Mouse (Mus musculus) heart, postnatal 10 days (tissue): ENCODE measurements around the gene Lgr6. TPM values are rescaled to one million over a fixed set of nuclear protein-coding genes. Genes with fewer than 3 reads are reported as not detected.

Source experiments
- DNase-seq, 2 experiments: peaks; one replicate each; pipeline ENCODE4 v3.0.0; 2021
- intact Hi-C: fragments of 180-260 bp; cut with DNase I; formaldehyde crosslinking; loops from one replicate; pipeline ENCODE4 v1.15.1; 2025
- total RNA-seq, 2 experiments: library from RNA; stranded (reverse); gene quantifications; 2 replicates each; pipeline ENCODE4 v1.2.3; 2021

Lgr6 gene
- total RNA-seq, 2 experiments from 2014 or later: 12.3 to 17.4 TPM

DNA sequence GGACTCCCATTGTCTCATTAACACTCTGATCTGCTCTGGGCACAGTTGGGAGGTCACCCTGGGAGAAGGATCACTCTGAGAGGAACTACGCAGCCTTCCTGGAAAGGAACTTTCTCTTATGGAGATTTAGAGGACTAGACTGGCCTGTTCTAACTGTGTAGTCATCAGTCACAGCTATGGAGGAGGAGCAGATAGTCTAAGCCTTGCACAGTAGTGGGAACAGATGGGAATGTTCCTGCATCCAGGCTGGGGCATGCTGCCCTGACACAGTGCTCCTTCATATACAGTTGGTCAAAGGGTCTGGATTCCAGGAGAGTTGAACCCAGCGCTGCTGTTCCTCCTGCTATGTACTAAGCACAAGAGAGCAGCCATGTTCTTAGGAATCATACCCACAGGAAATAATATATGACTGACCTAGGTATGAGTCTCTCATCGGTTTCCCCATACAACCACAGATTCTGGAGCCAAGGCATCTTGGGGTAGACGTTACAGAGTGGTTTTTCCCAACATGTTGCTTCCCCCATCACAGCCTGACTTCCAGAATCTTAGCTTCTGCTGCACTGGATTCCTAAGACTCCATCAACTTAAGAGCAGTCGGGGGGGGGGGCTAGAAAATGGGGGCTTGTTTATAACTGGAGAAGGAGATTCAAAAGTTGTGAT lies 84.7 kb downstream of the Lgr6 start:
- DNase-seq: no peak
- intact Hi-C loops: loop anchor here (5.0 kb wide), 1 partner anchor 47 kb away; no protein-coding TSS in a partner anchor

DNA sequence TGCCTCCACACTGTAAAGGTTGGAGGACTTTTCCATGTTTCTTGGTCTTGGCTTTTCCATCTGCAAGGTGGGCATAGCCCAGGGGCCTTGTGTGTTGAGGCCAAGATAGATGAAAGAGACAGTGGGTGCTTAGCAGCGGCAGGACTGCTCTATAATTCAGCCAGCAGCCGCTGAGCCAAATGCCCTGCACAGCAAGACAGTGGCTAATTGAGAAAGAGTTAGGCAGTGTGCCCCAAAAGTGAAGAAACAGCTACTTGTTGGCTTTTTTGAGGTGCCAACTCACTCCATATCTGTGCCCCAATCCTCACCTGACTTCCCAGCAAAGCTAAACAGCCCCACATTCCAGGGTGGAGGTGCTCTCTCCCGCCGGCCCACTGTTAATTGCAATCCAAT lies 85.3 kb downstream of the Lgr6 start:
- DNase-seq: no peak
- intact Hi-C loops: loop anchor here (5.0 kb wide), 1 partner anchor 48 kb away; no protein-coding TSS in a partner anchor

DNA sequence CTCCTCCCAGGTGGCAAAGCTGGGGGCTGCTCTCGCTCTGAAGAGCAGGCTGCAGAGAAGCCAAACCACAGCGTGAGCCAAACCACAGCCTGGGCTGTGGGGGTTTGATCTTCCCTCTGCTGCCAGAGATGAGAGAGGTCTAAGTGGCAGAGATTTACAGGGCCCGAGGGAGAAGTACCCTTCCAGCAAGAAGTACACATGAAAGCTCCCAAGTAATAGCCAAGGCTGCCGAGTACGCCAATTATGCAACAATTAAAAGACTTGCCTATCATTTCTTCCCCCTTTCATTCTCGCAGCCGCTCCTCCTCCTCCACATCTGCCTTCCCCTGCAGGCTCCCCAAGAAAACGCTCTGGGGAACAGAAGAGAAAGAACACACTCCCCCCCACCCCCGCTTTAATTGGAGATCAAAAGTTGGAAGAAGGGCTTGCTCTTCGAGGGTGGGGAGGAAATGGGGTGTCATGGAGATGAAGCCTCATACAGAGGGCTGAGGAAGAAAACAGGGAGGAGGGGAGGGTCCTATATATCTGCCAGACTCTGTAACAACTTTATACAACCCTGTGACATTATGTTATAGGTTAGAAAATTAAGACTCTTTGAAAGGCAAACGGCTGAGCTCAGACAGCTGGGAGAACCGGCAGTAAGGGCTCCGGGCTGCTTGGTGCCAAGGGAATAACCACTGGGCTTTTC lies 85.8 kb downstream of the Lgr6 start:
- DNase-seq: no peak
- intact Hi-C loops: no loop called here

DNA sequence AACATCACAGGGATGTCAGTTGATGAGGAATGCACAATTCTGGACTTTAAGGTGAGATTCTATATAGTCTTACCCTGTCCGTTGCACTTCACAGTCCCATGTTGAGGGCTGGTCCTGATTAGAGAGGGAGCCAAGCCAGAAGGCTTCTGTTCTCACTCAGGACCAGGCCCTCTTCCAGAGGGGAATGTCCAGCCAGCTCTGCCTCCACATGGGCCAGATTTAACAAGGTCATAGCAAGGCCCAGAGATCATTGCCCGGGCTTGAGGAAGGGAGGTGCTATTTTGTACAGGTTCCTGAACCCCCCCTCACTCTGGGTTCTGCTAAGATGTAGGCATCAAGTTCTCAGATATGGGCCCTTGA lies 87.4 kb downstream of the Lgr6 start:
- intact Hi-C loops: no loop called here
- peak; percentile 68 to 75 for DNase-seq

DNA sequence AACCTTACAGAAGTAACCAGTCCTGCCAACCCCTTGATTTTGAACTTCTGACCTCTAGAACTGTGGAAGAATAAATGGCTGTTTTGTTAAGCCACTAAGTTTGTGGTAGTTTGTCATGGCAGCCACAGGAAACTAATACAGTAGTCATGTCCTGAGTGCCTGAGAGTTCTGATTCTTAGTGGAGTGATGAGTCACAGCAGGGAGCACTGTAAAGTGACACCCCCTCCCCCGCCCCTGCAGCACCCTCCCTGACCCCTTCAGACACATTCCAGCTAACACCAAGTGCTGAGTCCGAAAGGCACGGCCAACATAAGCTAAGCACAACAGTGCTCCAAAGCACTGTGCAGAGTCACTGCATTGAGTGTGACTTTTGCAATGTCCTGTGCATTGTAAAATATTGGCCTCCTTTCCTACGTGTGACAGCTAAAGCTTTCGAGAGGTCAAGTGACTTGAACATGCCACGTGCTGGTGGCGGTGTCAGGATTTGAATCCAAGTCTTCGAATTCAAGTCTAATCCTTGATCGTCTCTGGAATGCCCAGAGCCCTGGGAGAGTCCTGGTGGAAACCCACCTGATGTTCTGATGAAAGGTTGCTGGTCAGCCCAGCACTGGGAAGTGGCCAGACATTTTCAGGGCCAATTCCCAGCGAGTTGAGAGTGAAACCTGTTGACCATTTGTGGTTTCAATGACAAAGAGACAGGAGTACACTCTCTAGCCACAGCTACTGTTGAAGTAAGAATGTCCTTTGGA lies 88.0 kb downstream of the Lgr6 start:
- intact Hi-C loops: no loop called here
- no peak for DNase-seq

DNA sequence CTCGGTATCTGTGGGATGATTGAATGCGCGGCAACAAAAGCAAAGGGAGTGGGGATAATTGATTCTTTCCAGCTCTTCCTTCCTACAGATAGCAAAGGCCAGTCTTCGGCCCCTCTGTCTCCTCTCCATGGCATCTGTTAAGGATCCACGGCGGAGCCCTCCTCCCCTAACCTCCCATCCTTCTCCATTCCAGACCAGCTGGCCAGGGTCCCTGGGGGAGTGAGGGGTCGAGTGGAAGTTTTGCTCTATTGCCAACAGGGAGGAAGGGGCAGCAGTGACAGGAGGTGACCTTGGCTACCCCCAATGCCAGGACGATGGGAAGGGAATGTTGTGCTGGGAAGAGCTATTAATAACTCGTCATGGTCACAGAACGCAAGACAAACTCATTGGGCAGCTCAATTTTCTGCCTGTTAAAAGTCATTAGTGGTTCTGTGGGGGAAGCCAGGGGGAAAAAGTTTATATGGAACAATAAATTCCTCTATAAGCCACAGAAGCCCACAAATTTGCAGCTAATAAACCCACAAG lies 90.1 kb downstream of the Lgr6 start:
- intact Hi-C loops: no loop called here
- no peak for DNase-seq

DNA sequence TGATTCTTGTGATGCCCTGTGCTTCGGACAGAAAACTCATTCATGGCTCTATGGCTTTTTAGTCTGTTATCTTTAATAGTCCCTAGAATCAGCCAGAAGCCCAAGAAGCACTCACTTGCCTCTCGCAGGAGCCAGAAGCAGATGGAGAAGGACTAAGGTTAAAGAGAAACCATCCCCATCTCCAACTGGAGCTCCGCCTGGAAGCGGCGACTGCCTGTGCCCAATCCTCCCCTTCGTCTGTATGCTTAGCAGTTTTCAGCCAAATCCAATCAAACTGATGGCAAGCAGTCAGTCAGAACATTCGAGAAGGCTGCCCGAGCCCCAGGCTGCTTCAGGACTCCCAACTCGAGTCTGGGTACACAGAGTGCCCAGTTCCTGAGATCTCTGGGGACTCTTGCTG lies 92.6 kb downstream of the Lgr6 start:
- intact Hi-C loops: no loop called here
- DNase-seq: no peak

DNA sequence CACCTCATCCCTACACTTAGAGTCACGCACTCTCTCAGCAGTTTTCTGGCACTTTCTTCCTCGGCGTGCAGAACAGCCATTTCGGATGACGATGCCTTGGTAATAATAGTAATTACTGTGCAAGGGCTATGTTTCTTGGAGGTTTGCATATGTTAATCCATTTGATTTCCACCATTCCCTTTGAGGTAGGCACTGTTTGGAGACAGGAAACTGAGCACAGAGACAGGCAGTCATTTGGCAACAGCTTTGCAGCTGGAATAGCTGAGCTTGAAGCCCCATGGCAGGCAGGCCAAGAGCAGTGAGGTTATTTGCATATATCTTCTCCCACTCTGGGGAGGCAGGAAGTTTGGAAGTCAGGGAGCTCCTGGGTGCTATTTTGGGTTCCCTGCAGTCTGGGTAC lies 93.2 kb downstream of the Lgr6 start:
- intact Hi-C loops: no loop called here
- DNase-seq: no peak

DNA sequence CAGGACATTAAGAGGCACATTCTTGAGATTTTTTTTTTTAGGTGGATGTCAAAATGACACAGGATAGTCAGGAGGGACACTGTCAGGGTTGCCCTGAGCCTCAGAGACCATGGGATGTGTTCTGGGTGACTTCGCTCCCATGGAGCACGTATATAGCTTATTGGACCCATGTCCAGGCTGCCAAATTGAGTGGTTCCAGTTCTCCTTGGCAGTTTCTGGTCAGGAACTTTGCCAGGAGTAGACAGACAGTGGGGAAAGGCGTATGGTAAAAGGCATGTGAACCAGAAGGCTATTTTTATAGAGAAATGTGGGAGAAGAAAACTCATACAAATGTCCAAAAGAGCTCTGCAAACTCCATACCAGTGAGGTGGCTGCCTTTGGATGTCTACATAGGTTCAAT lies 95.2 kb downstream of the Lgr6 start:
- intact Hi-C loops: no loop called here
- no peak for DNase-seq

DNA sequence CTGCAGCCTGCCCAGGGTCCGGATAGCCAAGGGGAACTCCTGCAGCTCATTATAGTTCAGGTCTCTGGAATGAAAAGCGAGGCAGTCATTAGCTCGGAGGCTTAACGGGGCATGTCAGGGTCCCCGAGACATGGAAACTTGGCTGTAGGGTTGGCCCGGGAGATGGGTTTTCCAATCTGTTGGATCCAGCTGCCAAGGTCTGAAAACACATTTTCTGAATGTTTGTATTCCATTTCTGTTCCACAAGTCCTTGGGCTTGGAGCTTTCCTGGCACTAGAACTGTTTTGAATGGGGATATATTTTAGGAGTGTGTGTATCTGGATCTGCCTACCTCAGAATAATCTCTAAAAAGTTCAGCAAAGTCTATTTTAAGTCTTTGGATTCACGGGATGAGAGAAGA lies 99.4 kb downstream of the Lgr6 start:
- peak; percentile 51 for DNase-seq
- intact Hi-C loops: no loop called here

DNA sequence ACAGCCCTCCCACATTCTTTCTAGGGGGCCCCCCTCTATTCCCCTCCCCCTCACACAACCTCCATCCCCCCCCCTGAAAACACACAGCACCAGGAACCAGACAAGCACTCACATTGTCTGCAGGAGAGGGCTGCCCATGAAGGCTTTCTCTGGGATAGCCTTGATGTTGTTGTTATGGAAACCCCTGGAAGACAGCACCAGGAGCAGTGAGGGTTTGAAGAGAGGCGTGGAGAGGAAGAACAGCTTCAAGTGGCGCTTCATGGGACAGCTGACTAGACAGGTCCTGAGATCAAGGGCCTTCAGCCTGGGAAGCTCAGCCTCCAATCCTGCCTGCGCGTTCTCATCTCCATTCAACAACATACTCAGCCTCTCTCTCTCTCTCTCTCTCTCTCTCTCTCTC lies 101.7 kb downstream of the Lgr6 start:
- DNase-seq: no peak
- intact Hi-C loops: no loop called here

DNA sequence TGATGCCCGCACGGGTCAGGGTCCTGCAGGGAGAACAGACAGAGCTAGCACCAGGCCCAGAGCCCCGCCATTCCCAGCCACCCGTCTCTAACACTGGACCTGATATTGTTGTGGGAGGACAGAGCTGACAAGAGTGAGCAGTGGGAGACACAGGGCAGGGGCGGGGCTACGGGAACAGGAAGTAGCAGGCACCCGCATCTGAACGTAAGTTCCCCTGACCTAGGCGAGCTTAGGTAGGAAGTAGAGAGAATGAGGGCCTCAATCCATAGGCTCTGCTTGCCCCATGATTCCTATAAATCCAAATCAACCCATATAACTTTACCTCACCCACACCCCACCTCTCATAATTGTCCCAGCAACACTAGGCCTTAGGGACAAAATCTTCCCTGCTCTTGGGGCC lies 104.5 kb downstream of the Lgr6 start:
- intact Hi-C loops: no loop called here
- DNase-seq: no peak

DNA sequence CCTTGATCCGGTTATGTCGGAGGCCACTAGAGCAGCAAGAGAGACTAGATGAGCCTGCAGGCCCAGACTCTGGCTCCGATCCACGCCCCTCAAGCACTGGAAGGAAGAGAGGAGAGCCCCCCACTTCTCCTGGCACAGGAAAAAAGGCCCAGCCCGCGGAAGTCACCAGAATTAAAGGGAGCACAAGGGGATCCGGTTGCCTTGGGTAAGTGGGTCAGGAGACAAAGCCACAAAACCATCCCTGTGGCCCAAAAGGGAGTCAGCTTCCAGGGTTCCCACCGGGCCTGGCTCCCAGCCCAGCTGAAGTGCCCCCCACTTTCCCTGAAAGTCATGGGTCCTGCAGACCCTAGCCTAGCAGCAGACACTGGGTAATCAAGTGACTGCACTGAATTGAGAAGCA lies 106.8 kb downstream of the Lgr6 start:
- DNase-seq: no peak
- intact Hi-C loops: no loop called here

DNA sequence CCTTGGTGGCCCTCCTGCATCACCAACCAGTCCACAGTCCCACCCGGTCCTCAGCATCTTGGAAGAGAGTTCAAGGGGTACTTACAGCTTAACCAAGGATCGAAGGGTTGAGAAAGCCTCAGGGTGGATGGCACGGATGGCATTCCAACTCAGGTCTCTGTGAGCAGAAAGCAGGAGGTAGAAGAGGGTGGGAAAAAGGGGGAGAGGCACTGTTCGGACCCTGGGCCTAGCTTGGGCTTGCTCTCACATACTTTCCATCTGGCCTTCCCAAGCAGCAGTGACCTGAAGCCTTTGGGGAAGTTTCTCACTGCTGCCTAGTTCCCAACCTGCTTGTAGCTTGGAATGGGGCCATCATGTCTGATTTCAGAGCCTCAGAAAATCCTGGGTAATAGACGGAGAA lies 107.5 kb downstream of the Lgr6 start:
- intact Hi-C loops: no loop called here
- no peak for DNase-seq

DNA sequence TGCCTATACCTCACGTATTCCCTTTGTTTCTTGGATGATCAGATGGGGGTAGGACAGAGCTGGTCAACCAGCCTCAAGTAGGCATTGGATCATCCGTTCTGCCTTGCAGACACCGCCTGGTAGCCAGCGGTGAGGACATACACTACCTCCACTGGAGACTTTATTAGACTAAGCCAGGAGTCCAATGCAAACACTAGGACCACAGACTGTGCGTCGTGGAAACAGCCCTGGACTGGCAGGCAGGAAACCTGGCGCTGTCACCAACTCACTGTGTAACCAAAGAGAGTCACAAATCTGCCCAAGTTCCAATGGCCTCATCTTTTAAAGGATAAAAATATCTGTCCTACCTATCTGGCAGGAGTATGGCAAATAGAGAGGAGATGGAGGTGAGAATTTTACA lies 108.6 kb downstream of the Lgr6 start:
- intact Hi-C loops: no loop called here

DNA sequence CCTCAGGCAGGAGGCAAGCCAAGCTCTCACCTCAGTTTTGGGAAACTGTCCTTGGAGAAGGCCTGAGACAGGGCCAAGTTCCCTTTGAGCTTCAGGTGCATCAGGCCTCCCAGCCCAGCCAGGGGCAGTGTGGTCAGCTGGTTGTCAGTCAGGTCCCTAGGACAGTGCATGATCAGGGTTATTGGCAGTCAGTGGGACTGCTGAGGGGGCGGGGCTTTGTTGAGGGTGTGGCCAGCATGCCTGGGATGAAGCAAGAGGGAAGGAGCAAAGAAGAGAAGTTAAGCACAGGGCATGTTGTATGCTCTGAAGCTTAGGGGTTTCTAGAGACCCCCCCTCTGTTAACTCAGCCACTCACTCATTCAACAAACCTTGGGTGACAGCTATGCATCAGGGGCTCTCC lies 109.1 kb downstream of the Lgr6 start:
- DNase-seq: no peak
- intact Hi-C loops: no loop called here

More for the DNA sequence above, 108.6 kb downstream of the Lgr6 start:
- no peak for DNase-seq

DNA sequence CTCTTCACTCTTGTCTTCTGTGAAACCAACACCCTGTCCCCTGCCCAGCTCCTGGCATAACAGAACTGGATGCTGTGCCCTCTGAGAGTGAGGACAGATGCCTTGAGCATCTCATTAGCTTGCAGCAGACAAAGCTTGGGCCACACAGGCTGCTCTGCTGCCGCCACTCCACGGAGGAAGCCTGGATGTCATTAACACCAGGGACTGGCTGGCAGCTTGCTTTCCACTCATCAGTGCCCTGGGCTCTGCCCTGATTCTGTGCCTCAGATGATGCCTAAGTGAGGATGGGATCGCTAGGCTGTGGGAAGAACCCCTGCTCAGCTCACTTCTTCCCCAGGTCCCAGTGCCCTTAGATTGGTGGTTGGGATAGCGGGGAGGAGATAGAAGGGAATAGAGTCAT lies 109.6 kb downstream of the Lgr6 start:
- intact Hi-C loops: no loop called here
- no peak for DNase-seq

DNA sequence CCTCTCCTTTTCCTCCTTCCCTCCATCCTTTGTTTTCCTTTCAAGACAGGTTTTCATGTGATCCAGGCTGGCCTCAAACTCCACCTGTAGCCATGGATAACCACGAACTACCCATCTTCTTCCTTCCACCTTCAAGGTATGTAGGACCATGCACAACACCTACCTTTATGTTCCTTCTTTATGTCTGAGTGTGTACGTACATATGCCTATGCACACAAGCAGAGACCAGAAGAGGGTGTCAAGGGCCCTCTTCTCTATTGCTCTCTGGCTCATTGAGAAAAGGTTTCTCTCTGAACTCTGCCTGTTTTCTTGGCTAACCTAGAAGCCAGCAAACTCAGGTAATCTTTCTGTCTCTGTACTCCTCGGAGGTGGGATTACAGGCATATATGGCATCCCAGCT lies 110.3 kb downstream of the Lgr6 start:
- intact Hi-C loops: no loop called here
- no peak for DNase-seq

DNA sequence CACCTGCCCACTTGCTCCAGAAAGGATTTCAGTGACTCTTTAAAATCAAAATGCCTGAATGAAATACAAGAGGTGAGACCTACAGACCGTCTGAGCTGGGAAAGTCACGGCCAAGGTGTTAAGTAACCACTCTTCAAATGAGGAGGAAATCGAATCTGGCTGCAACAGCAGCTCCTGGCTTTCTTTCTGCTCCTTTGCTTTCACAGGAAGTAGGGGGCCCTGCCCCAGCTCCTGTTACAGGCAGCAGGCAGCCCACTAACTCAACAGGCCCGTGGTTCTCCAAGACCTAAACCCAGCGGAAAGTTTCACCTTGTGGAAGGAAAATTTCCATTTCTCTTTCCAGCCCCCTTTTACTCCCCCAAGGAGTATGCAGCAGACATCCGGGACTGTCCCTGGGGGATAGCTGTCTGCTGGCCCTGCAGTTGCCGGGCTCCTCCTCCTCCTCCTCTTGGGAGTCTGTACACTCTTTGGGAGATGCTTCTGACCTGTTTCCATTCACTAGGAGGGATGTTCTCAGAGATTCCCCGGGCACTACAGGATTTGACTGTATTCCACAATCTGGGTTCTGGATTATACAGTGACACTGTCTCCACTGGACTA lies 112.9 kb downstream of the Lgr6 start:
- peak in 1 of 2 experiments; percentile 41 for DNase-seq
- intact Hi-C loops: no loop called here

DNA sequence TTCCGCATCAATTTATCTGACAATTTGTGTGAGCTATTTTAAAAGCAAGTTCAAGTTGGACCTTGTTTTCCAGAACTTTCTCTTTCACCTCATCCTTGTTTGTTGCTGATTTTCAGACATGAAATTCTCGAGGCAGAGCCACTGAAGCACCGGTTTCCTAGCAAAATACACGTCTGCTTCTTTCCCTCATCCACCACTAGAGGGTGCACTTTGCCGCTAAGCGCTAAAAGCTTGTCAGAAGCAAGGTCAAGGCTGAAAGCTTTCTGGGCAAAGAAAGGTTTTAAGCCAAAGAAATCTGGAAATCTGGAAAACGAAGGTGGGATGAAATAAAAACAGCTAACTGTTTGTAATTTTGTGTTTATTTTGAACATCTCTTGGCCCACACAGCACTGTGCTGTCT lies 115.7 kb downstream of the Lgr6 start:
- DNase-seq: peak; percentile 84 to 91

DNA sequence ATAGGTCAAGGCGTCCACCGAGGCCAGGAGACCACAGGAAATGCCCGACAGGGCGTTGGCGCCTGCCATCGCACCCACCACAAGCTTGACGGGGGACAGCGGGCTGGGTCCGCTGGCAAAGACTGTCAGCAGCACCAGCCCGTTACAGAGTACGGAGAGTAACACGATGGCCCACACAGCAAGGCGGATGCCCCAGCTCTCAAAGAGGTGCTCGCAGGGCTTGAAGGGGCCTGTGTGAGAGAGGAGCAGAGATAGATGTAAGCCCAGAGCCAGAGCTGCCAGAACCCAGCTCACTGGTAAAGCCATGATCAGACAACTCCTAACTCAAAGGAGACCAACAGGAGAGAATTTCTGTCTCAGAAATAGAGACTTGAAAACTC lies 117.1 kb downstream of the Lgr6 start:
- no peak for DNase-seq
- intact Hi-C loops: no loop called here

More for the DNA sequence above, 115.7 kb downstream of the Lgr6 start:
- intact Hi-C loops: loop anchor here (1.0 kb wide), 1 partner anchor 117 kb away; no protein-coding TSS in a partner anchor
